In genomic region chr9:47059339-47060005, GRCm38 (mm10) we compare ENCODE assay signal across 19 mouse cellular contexts.
"Had no signal": no experiment of that assay in that cellular context is flagged by ENCODE, and none has a peak within 500 bp of the region (broad histone marks: within the 10 kb centered on the region; RNA-seq: fewer than 3 reads in every experiment).

No protein-coding gene starts in this region.

- H3K4me3 ChIP-seq: left cerebral cortex, adult 2 months; limb, embryonic 13.5 days; liver, embryonic 12.5 days; liver, embryonic 15.5 days; lung, embryonic 15.5 days; megakaryocyte, embryonic 14.5 days; midbrain, embryonic 10.5 days; neural tube, embryonic 13.5 days had no signal

- H3K27ac ChIP-seq: kidney, postnatal 0 days; left cerebral cortex, adult 2 months; limb, embryonic 13.5 days; liver, embryonic 12.5 days; liver, embryonic 15.5 days; lung, embryonic 15.5 days; midbrain, embryonic 10.5 days; neural tube, embryonic 13.5 days had no signal

- H3K9ac ChIP-seq: limb, embryonic 13.5 days; liver, embryonic 12.5 days; liver, embryonic 15.5 days; lung, embryonic 15.5 days; neural tube, embryonic 13.5 days had no signal

- H3K36me3 ChIP-seq: limb, embryonic 13.5 days; liver, embryonic 12.5 days; liver, embryonic 15.5 days; lung, embryonic 15.5 days; midbrain, embryonic 10.5 days; neural tube, embryonic 13.5 days had no signal

- H3K27me3 ChIP-seq: liver, embryonic 12.5 days; liver, embryonic 15.5 days; lung, embryonic 15.5 days; megakaryocyte, embryonic 14.5 days; neural tube, embryonic 13.5 days had no signal

- H3K4me1 ChIP-seq: liver, embryonic 12.5 days; liver, embryonic 15.5 days; lung, embryonic 15.5 days; megakaryocyte, embryonic 14.5 days; midbrain, embryonic 10.5 days had no signal

- H3K4me2 ChIP-seq: limb, embryonic 13.5 days; liver, embryonic 12.5 days; liver, embryonic 15.5 days; lung, embryonic 15.5 days; neural tube, embryonic 13.5 days had no signal

- DNase-seq: kidney, adult 18-20 months; kidney, postnatal 25 days; layer of hippocampus, postnatal 36 days; liver; lung, adult 18-20 months; lung, postnatal 10 days; lung, postnatal 36 days; midbrain, embryonic 14.5 days; thymus, adult 18-20 months; thymus, postnatal 36 days had no signal

- ATAC-seq: liver, embryonic 12.5 days had no signal

- H3K9me3 ChIP-seq: limb, embryonic 13.5 days; liver, embryonic 12.5 days; liver, embryonic 15.5 days; lung, embryonic 15.5 days; midbrain, embryonic 10.5 days; neural tube, embryonic 13.5 days had no signal
